Mouse (Mus musculus): ENCODE measurements at regions not wholly inside any gene's neighbourhood (a gene's known extent, or its start where the extent isn't known, plus 50 kb on each side); places are given as distances from the start of the nearest gene placed in this dataset.

- TF ChIP-seq GATA1 (IDR thresholded peaks at IDR 0.05; ENCODE audit: borderline replicate concordance, low read length) (no peak), FLI1 (IDR thresholded peaks at IDR 0.05; ENCODE audit: low read length) (no peak)
Observed at GRCm38 (mm10) chr10:125696159-125696558, 269.8 kb upstream of the Lrig3 start.
